Mouse (Mus musculus): ENCODE results near the gene Tanc2.

DNA sequence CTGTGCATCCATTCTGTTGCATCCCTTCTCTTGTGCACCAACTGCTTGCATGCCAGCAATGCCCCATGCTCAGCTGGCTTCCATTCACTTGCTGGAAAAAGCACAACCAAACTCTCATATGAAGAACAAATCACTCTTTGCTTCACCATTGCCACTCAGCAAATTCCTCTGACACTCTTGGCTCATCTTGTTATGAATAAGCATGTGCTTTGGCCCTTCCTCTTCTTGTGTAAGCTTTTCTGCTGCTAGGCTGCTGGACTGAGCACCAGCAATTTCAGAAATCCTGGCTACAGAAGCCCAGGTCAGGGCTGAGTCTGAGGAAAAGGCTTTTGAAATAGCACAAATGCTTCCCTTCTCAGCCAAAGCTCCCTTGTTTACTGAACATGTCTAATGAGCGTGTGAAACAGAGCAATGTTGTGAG is 22.6 kb upstream of the Tanc2 start:
- TF ChIP-seq GATA1 (IDR thresholded peaks at IDR 0.05; ENCODE audit: low read length) (no peak), TAL1 (IDR thresholded peaks at IDR 0.05; ENCODE audit: low read length) (no peak)

All from erythroblast, embryonic 14.5 days (primary cell).